Mouse (Mus musculus) liver, embryonic 14.5 days (tissue): ENCODE measurements around the gene Vps4b. TPM values are rescaled to one million over a fixed set of nuclear protein-coding genes. Genes with fewer than 3 reads are reported as not detected.
A peak's percentile ranks its signal among the peaks of the same experiment; 100 is the strongest.
"Not testable (repeated sequence)": the region's sequence is repeated elsewhere in the genome, so short reads cannot be mapped to it uniquely, and the experiment has no call there.

Experiments used
- ATAC-seq: fragments of 200-750 bp; cut with Nextera tagmentation; 2 replicates; pipeline ENCODE4 v1.8.0; 2017; ENCODE audit warnings: moderate number of reproducible peaks, mild to moderate bottlenecking, moderate library complexity; ENCODE audit not compliant: insufficient read depth
- DNase-seq, 3 experiments: peaks; one replicate each; pipeline ENCODE4 v3.0.0-alpha.2; 2012 to 2013; ENCODE audit warnings: low read depth in 3 of 3, low spot score in 3 of 3
- H3K27ac ChIP-seq: fragments of 300-500 bp; sonication (generic); 2 replicates; pipeline ENCODE4 v1.5.1; 2014; ENCODE audit warnings: moderate library complexity, mild to moderate bottlenecking, control low read depth, inconsistent platforms
- H3K27me3 ChIP-seq: fragments of 300-500 bp; sonication (generic); 2 replicates; pipeline ENCODE4 v1.6.1; 2014; ENCODE audit warnings: mild to moderate bottlenecking, low read length, moderate library complexity; ENCODE audit not compliant: control insufficient read depth, insufficient read depth
- H3K36me3 ChIP-seq: fragments of 300-500 bp; sonication (generic); replicated peaks from 2 replicates; pipeline ENCODE4 v1.6.1; 2014; ENCODE audit warnings: low read depth; ENCODE audit not compliant: control insufficient read depth, insufficient read depth
- H3K4me1 ChIP-seq, 2 experiments: fragments of 200-500 bp in 1 of 2; fragments of 300-500 bp in 1 of 2; sonication (generic) in 1 of 2; replicated peaks; 2 replicates each; pipeline ENCODE4 v1.6.1; 2012 to 2014; ENCODE audit warnings: antibody characterized with exemption in 1 of 2, inconsistent platforms in 1 of 2, low read length in 1 of 2; ENCODE audit not compliant: control insufficient read depth in 2 of 2, insufficient read depth in 2 of 2
- H3K4me2 ChIP-seq: fragments of 300-500 bp; sonication (generic); 2 replicates; pipeline ENCODE4 v1.6.1; 2014; ENCODE audit warnings: low read depth, mild to moderate bottlenecking, control low read depth, moderate library complexity
- H3K4me3 ChIP-seq, 2 experiments: fragments of 200-500 bp in 1 of 2; fragments of 300-500 bp in 1 of 2; sonication (generic) in 1 of 2; 2 replicates each; pipeline ENCODE4 v1.5.1; 2012 to 2014; ENCODE audit warnings: low read depth in 2 of 2, low read length in 2 of 2, mild to moderate bottlenecking in 2 of 2, control low read depth in 1 of 2, inconsistent platforms in 1 of 2, moderate library complexity in 1 of 2; ENCODE audit not compliant: insufficient read depth in 1 of 2
- H3K9ac ChIP-seq: fragments of 300-500 bp; sonication (generic); replicated peaks from 2 replicates; pipeline ENCODE4 v1.6.1; 2014; ENCODE audit warnings: mild to moderate bottlenecking, control low read depth, moderate library complexity
- H3K9me3 ChIP-seq: fragments of 300-500 bp; sonication (generic); 2 replicates; pipeline ENCODE4 v1.6.1; 2016; ENCODE audit warnings: low read length, mixed read lengths; ENCODE audit not compliant: control insufficient read depth
- CTCF ChIP-seq: IDR thresholded peaks from 2 replicates; pipeline ENCODE4 v1.5.1; 2016; ENCODE audit warnings: antibody characterized with exemption, low read depth, control low read depth
- EP300 ChIP-seq: IDR thresholded peaks from 2 replicates; pipeline ENCODE4 v1.6.1; 2016; ENCODE audit warnings: antibody characterized with exemption, low read depth
- WGBS: fragments of 180-500 bp; shearing (Covaris S2); extraction: QIAGEN DNeasy Blood & Tissue Kit; methylation state at CpG from one replicate; pipeline ENCODE4 v1.1.7; 2014; ENCODE audit not compliant: insufficient replicate concordance; 5-methylcytosine and 5-hydroxymethylcytosine counted together
- polyA plus RNA-seq, 2 experiments: library from polyadenylated mRNA; depleted of rRNA in 1 of 2; stranded (reverse) in 1 of 2; unstranded in 1 of 2; fragments of >200 nt; fragmentation: Nextera tagmentation in 1 of 2; extraction: Ambion mirVana in 1 of 2; gene quantifications; 2 replicates each; pipeline versions ENCODE4 v1.2.1 to v1.2.3; 2012 to 2014

Gene Vps4b
- polyA plus RNA-seq, 2 experiments, result 9.5 to 21.9 TPM

DNA sequence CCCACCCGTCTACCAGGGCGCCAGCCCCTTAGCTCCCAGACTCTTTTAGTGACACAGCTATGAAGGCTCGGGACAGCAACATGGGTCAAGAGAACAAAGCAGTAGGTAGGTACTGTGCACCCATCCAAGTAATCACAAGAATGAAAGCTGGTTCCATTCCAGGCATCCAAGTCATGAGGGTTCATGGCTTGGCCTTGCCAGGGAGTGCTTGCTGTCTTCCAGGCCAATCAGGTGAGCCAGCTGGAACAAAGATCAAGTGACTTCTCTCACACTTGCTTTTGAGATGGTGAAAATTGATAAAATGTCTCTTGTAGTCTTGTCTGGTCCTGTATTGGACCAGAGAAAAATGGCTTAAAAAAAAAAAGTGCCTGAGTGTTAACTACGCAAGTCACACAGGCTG lies 55.8 kb downstream of the Vps4b start:
- DNase-seq, result no peak
- H3K27ac ChIP-seq, result no peak overlapping the region
- TF ChIP-seq CTCF (no peak), EP300 (no peak)
- no peak overlapping the region for H3K4me3 ChIP-seq
- no peaks in the 10 kb centered on the region for H3K36me3 ChIP-seq
- no peak for ATAC-seq
- no peak overlapping the region for H3K9ac ChIP-seq
- H3K4me2 ChIP-seq, result no peak overlapping the region
- H3K27me3 ChIP-seq, result no peaks in the 10 kb centered on the region
- 83% methylated on average over 4 of the region's 4 CpGs for WGBS
- no peaks in the 10 kb centered on the region for H3K9me3 ChIP-seq
- no peaks in the 10 kb centered on the region for H3K4me1 ChIP-seq

DNA sequence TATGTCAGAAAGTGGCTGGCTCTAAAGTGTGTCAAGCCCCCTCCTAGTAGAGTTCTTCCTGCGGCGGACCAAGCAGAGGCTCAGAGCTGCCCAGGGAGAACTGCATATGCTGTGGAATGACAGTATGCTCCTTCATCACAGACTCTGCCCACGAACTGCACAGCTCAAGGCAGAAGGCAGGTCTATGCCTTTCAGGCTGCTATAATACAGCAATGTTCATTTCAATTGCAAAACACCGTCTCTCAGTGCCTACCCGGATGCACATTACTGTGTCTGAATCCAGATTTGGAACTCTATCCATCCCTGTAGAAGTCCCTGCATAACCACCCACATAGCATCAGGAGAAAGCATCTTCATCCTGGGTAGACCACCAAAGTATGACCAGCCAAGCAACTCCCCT lies 56.7 kb downstream of the Vps4b start:
- Histone ChIP-seq H3K4me3 (no peak overlapping the region), H3K27me3 (no peaks in the 10 kb centered on the region), H3K4me1 (no peaks in the 10 kb centered on the region), H3K9ac (no peak overlapping the region), H3K9me3 (no peaks in the 10 kb centered on the region), H3K4me2 (no peak overlapping the region), H3K27ac (no peak overlapping the region), H3K36me3 (no peaks in the 10 kb centered on the region)
- DNase-seq, result no peak
- no peak for TF ChIP-seq CTCF
- TF ChIP-seq EP300, result no peak
- ATAC-seq, result no peak
- WGBS, result 74% methylated on average over 5 of the region's 5 CpGs

- Histone ChIP-seq H3K4me3 (no peak overlapping the region), H3K9me3 (no peaks in the 10 kb centered on the region), H3K27me3 (no peaks in the 10 kb centered on the region), H3K9ac (no peak overlapping the region), H3K27ac (no peak overlapping the region), H3K4me1 (no peaks in the 10 kb centered on the region), H3K4me2 (no peak overlapping the region), H3K36me3 (no peaks in the 10 kb centered on the region)
- DNase-seq (no peak), ATAC-seq (no peak)
- WGBS, result 76% methylated on average over 3 of the region's 3 CpGs
- TF ChIP-seq EP300, result no peak
- TF ChIP-seq CTCF, result peak; percentile 67
These were observed 58.4 kb downstream of the Vps4b start for GRCm38 (mm10) chr1:106738092-106738491.

- Histone ChIP-seq H3K36me3 (no peaks in the 10 kb centered on the region), H3K27me3 (no peaks in the 10 kb centered on the region), H3K4me3 (no peak overlapping the region), H3K4me1 (no peaks in the 10 kb centered on the region), H3K9me3 (no peaks in the 10 kb centered on the region), H3K4me2 (no peak overlapping the region), H3K9ac (no peak overlapping the region), H3K27ac (no peak overlapping the region)
- WGBS, result 83% methylated on average over 8 of the region's 8 CpGs
- TF ChIP-seq EP300 (no peak), CTCF (no peak)
- DNase-seq (no peak), ATAC-seq (no peak)
These were observed 60.3 kb downstream of the Vps4b start for GRCm38 (mm10) chr1:106736211-106736610.

GRCm38 (mm10) chr1:106735586-106735985 lies 60.9 kb downstream of the Vps4b start:
- no peak overlapping the region for H3K4me3 ChIP-seq
- no peaks in the 10 kb centered on the region for H3K4me1 ChIP-seq
- TF ChIP-seq EP300 (no peak), CTCF (peak; percentile 66)
- WGBS, result 64% methylated on average over 2 of the region's 2 CpGs
- H3K4me2 ChIP-seq, result no peak overlapping the region
- no peaks in the 10 kb centered on the region for H3K36me3 ChIP-seq
- H3K27me3 ChIP-seq, result no peaks in the 10 kb centered on the region
- DNase-seq (no peak), ATAC-seq (no peak)
- H3K9me3 ChIP-seq, result no peaks in the 10 kb centered on the region
- H3K27ac ChIP-seq, result no peak overlapping the region
- no peak overlapping the region for H3K9ac ChIP-seq

GRCm38 (mm10) chr1:106722061-106722460 lies 74.5 kb downstream of the Vps4b start:
- Histone ChIP-seq H3K27ac (no peak overlapping the region), H3K4me1 (no peaks in the 10 kb centered on the region), H3K9ac (no peak overlapping the region), H3K4me2 (no peak overlapping the region), H3K9me3 (no peaks in the 10 kb centered on the region), H3K27me3 (no peaks in the 10 kb centered on the region), H3K4me3 (no peak overlapping the region), H3K36me3 (no peaks in the 10 kb centered on the region)
- WGBS, result 69% methylated on average over 5 of the region's 5 CpGs
- DNase-seq, result no peak
- TF ChIP-seq EP300 (no peak), CTCF (no peak)
- ATAC-seq, result no peak

DNA sequence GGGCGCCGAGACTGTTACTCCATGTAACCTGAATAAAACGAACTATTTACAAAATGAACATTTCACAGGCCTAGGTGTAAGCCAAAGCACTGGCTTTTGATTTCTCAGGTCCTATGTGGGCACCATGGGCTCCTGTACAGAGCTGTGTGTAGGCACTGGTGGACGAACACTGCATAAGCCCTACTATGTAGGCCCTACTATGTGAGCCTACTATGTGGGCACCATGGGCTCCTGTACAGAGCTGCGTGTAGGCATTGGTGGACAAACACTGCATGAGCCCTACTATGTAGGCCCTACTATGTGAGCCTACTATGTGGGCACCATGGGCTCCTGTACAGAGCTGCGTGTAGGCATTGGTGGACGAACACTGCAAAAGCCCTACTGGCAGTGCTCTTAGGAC lies 78.8 kb downstream of the Vps4b start:
- H3K4me1 ChIP-seq, result peaks cover 2 to 12% of the 10 kb centered on the region in 2 experiments; a peak in 2 of 4 replicates
- not testable (repeated sequence) for H3K9me3 ChIP-seq, DNase-seq, H3K36me3 ChIP-seq, H3K4me2 ChIP-seq, H3K27ac ChIP-seq, ATAC-seq, H3K4me3 ChIP-seq, H3K9ac ChIP-seq
- H3K27me3 ChIP-seq, result peaks cover 17% of the 10 kb centered on the region
- WGBS, result 52% methylated on average over 7 of the region's 7 CpGs
